Mouse (Mus musculus) midbrain, embryonic 16.5 days (tissue): Measurements from ENCODE around the gene Hnrnpa0. TPM values are rescaled to one million over a fixed set of nuclear protein-coding genes. Genes with fewer than 3 reads are reported as not detected.

Experiments used
- ATAC-seq: fragments of 200-750 bp; cut with Nextera tagmentation; 2 replicates; pipeline ENCODE4 v1.8.0; 2017; ENCODE audit warnings: moderate TSS enrichment
- H3K27ac ChIP-seq: fragments of 300-500 bp; sonication (generic); 2 replicates; pipeline ENCODE4 v1.5.1; 2014; ENCODE audit warnings: mild to moderate bottlenecking, low read length, mixed read lengths
- H3K27me3 ChIP-seq: fragments of 300-500 bp; sonication (generic); 2 replicates; pipeline ENCODE4 v1.6.1; 2014; ENCODE audit warnings: low read depth, low read length, mixed read lengths; ENCODE audit not compliant: control insufficient read depth, insufficient read depth
- H3K36me3 ChIP-seq: fragments of 300-500 bp; sonication (generic); 2 replicates; pipeline ENCODE4 v1.6.1; 2014; ENCODE audit warnings: mild to moderate bottlenecking, low read length, moderate library complexity, mixed read lengths; ENCODE audit not compliant: control insufficient read depth, insufficient read depth
- H3K4me1 ChIP-seq: fragments of 300-500 bp; sonication (generic); 2 replicates; pipeline ENCODE4 v1.6.1; 2014; ENCODE audit warnings: mild to moderate bottlenecking, low read length, mixed read lengths; ENCODE audit not compliant: control insufficient read depth, insufficient read depth
- H3K4me2 ChIP-seq: fragments of 300-500 bp; sonication (generic); 2 replicates; pipeline ENCODE4 v1.6.1; 2014; ENCODE audit warnings: mild to moderate bottlenecking, low read length, mixed read lengths
- H3K4me3 ChIP-seq: fragments of 300-500 bp; sonication (generic); 2 replicates; pipeline ENCODE4 v1.5.1; 2014; ENCODE audit warnings: low read depth, mild to moderate bottlenecking, low read length, moderate library complexity, mixed read lengths
- H3K9ac ChIP-seq: fragments of 300-500 bp; sonication (generic); 2 replicates; pipeline ENCODE4 v1.6.1; 2014; ENCODE audit warnings: low read depth, low read length, mixed read lengths
- H3K9me3 ChIP-seq: fragments of 300-500 bp; sonication (generic); replicated peaks from 2 replicates; pipeline ENCODE4 v1.6.1; 2014; ENCODE audit warnings: mild to moderate bottlenecking, low read length, mixed read lengths; ENCODE audit not compliant: control insufficient read depth, poor library complexity, severe bottlenecking
- WGBS: fragments of 180-500 bp; shearing (Covaris S2); extraction: QIAGEN DNeasy Blood & Tissue Kit; methylation state at CpG from one replicate; pipeline ENCODE4 v1.1.7; 2014; 5-methylcytosine and 5-hydroxymethylcytosine counted together
- polyA plus RNA-seq: library from polyadenylated mRNA; unstranded; fragments of >200 nt; fragmentation: Nextera tagmentation; extraction: Ambion mirVana; gene quantifications from 2 replicates; pipeline ENCODE4 v1.2.1, GENCODE M21; 2015

Hnrnpa0 gene
- polyA plus RNA-seq, 1 experiment from 2014 or later, result 46.5 TPM

DNA sequence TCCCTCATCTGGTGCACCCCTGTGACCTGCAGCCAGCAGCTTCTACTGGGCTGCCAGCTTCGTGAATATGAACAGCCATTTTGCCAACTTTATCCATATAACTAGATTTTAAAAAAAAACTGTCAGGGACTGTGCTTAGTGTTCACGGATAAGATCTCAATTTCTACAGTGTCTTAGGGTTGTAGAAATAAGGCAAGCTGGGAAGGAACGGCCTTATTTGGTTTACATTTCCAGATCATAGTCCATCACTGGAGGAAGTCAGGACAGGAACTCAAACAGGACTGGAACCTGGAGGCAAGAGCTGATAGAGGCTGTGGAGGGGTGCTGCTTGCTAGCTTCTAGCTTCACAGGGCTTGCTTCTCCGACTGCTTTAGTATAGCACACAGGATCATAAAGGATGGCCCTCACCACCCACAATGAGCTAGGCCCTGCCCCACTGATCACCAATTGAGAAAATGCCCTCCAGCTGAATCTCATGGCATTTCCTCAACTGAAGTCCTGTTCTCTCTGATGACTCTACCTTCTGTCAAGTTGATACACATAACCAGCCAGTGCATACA, 1.4 kb upstream of the Hnrnpa0 start:
- Histone ChIP-seq H3K27me3 (no peaks in the 10 kb centered on the region), H3K9ac (peak overlapping the region; percentile 98), H3K4me1 (peaks cover 19% of the 10 kb centered on the region), H3K9me3 (no peaks in the 10 kb centered on the region), H3K27ac (peak overlapping the region; percentile 100), H3K4me2 (peak overlapping the region; percentile 73), H3K36me3 (0 out of 2 replicates have a peak, but pooled peaks cover 2% of the 10 kb centered on the region), H3K4me3 (peak overlapping the region; percentile 95)
- WGBS, result 28% methylated on average over 4 of the region's 4 CpGs
- peak; percentile 2; the same call in 1 of the 2 replicates for ATAC-seq

DNA sequence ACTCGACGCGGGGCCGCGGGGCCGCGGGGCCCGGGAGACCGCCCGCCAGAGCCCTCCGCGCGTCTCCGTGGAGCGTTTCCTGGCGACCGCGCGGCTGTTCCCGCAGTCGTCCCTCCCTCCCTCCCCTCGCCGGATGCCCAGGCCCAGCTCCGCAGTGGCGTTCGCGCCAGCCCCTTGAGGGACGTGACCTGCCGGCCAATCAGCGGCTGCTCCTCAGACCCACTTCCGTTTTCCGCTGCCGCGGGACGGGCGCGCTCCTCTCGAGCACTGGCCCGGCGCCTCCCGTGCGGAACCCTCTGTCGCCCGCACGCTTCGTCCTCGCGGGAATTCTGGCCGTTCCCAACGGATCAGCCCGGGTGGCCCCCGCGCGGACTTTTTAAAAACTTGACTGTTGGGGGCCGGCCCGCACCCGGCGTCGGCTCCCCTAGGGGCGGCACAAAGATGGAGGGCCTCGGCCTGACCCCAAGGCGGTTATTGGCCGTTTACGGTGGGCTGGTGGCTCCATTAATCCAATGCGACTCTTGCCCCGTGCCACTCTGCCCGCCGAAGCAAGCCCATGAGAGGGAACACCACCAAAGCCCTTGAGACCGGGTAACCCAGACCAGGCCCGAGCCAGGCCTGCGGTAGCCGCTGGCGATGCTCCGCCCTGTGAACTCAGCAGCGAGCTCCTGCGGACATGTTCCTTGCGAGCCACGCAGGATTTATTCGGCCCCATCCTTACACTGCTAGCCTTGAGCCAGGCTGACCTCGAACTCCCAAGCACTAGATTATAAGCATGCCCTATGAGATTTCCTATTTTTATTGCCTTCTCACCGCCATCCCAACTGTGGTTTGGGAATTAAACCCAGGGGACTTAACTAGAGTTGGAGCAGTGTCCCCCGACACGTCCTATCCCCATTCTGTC, 664 bp upstream of the Hnrnpa0 start:
- Histone ChIP-seq H3K9ac (peak overlapping the region; percentile 98), H3K4me2 (peak overlapping the region; percentile 73), H3K9me3 (no peaks in the 10 kb centered on the region), H3K27me3 (no peaks in the 10 kb centered on the region), H3K36me3 (0 out of 2 replicates have a peak, but pooled peaks cover 2% of the 10 kb centered on the region), H3K4me3 (peak overlapping the region; percentile 95), H3K4me1 (peaks cover 24% of the 10 kb centered on the region), H3K27ac (peak overlapping the region; percentile 100)
- whole genome bisulfite sequencing, result under 1% methylated on average over 79 of the region's 83 CpGs
- ATAC-seq, result peak; percentile 98

DNA sequence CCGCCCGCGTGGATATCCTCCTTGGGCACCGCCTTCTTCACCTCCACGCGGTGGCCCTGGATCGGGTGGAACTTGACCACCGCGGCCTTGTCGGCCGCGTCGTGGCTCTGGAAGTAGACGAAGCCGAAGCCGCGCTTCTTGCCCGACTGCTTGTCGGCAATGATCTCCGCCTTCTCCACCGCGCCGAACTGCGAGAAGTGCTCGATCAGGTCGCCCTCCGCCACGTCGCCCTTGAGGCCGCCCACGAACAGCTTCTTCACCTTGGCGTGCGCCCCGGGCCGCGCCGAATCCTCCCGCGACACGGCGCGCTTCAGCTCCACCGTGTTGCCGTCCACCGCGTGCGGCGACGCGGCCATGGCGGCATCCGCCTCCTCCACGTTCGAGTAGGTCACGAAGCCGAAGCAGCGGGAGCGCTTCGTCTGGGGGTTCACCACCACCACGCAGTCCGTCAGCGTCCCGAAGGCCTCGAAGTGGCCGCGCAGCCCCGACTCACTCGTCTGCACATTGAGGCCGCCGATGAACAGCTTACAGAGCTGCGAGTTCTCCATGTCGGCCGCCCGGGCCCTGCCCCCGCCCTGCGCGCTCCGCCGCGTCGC, 492 bp downstream of the Hnrnpa0 start:
- Histone ChIP-seq H3K36me3 (0 out of 2 replicates have a peak, but pooled peaks cover 2% of the 10 kb centered on the region), H3K27ac (peak overlapping the region; percentile 100), H3K4me3 (peak overlapping the region; percentile 95), H3K9ac (peak overlapping the region; percentile 98), H3K27me3 (no peaks in the 10 kb centered on the region), H3K9me3 (no peaks in the 10 kb centered on the region), H3K4me2 (peak overlapping the region; percentile 85), H3K4me1 (peaks cover 27% of the 10 kb centered on the region)
- peak; percentile 57 for ATAC-seq
- 0% methylated on average over 75 of the region's 81 CpGs for WGBS

DNA sequence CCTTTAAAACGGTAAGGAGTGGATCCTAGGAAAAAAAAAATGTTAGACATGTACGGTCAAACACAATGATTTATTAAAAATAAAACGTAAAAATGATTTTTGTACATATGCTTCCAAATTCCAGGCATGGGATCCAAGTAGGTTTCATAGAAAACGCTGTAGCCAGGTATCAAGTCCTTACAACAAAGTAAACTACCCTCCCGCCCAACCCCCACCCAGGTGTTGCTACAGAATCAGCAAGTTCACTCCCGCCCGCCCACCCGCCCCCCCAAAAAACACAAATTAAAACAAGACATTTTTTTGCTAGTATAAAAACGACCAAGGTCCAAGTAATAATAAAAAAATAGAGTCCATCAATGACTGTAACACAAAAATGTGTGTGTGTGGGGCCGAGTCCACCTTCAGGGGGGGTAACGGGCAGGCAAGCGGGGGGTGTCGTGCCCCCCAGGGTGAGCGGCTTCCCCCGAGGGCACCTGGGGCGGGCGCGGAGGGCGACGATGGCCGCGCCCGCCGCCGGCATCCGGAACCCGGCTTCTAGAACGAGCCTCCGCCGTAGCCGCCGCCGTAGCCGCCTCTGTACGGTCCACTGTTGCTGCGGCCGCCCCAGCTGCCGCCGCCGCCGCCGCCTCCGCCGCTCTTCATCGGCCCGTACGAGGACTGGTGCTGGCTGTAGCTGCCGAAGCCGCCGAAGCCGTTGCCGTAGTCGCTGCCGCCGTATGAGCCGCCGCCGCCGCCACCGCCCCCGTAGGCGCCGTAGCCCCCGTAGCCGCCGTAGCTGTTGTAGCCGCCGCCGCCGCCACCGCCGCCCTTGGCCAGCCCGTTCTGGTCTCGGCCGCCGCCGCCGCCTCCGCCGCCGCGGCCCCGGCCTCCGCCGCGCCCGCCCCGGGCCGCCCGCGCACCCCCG, 1.2 kb downstream of the Hnrnpa0 start:
- peak overlapping the region; percentile 100 for H3K27ac ChIP-seq
- no peaks in the 10 kb centered on the region for H3K9me3 ChIP-seq
- ATAC-seq, result no peak
- H3K4me1 ChIP-seq, result peaks cover 27% of the 10 kb centered on the region
- no peaks in the 10 kb centered on the region for H3K27me3 ChIP-seq
- peak overlapping the region; percentile 95 for H3K4me3 ChIP-seq
- WGBS, result under 1% methylated on average over 40 of the region's 92 CpGs
- H3K9ac ChIP-seq, result peak overlapping the region; percentile 98
- peak overlapping the region; percentile 85 for H3K4me2 ChIP-seq
- 0 out of 2 replicates have a peak, but pooled peaks cover 2% of the 10 kb centered on the region for H3K36me3 ChIP-seq

DNA sequence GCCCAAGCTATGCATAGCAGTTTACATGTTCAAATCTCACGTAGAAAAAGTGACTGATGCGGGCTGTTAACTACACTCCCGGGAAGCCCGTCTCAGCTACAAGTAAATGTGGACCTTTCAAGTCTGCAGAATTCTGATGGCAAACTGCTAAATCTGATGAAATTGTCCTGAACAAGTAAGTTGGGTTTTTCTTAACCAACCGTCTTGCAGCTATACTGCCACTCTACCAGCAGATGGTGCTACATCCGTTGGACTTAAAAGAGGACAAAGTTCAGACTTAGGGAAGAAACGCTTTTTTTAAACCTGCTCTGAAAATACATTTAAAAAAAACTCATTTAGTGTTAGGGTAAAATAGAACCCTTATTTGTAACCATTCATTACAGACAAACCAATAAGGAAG, 2.2 kb downstream of the Hnrnpa0 start:
- Histone ChIP-seq H3K9me3 (no peaks in the 10 kb centered on the region), H3K27ac (no peak overlapping the region), H3K4me2 (peak overlapping the region; percentile 85), H3K9ac (peak overlapping the region; percentile 38; the same call in 1 of the 2 replicates), H3K4me1 (peaks cover 27% of the 10 kb centered on the region), H3K4me3 (peak overlapping the region; percentile 34), H3K36me3 (0 out of 2 replicates have a peak, but pooled peaks cover 2% of the 10 kb centered on the region), H3K27me3 (no peaks in the 10 kb centered on the region)
- 32% methylated on average over 7 of the region's 7 CpGs for WGBS
- ATAC-seq, result no peak

DNA sequence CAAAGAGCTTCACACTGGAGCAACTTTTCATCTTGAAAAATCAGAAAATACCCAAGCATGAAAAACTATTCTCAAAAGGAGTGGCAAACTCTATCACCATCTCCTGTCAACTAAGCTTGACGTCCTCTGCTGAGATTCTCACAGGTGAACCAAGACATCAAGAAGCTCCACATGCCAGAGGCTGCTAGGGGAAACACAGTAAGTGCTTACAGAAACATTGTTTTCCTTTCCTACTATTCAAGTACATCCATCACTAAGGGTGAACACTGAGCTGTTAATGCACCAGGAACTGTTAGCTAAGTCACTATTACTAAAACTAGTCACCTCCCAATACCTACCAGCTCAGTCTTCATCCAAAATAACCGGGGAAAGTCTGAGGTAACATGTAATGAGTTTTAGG, 3.4 kb downstream of the Hnrnpa0 start:
- H3K4me1 ChIP-seq, result peaks cover 27% of the 10 kb centered on the region
- H3K27ac ChIP-seq, result no peak overlapping the region
- H3K9ac ChIP-seq, result no peak overlapping the region
- ATAC-seq, result no peak
- no peaks in the 10 kb centered on the region for H3K9me3 ChIP-seq
- no peak overlapping the region for H3K4me3 ChIP-seq
- no peaks in the 10 kb centered on the region for H3K27me3 ChIP-seq
- WGBS, result 59% methylated on average over 2 of the region's 2 CpGs
- no peak overlapping the region for H3K4me2 ChIP-seq
- 0 out of 2 replicates have a peak, but pooled peaks cover 2% of the 10 kb centered on the region for H3K36me3 ChIP-seq

DNA sequence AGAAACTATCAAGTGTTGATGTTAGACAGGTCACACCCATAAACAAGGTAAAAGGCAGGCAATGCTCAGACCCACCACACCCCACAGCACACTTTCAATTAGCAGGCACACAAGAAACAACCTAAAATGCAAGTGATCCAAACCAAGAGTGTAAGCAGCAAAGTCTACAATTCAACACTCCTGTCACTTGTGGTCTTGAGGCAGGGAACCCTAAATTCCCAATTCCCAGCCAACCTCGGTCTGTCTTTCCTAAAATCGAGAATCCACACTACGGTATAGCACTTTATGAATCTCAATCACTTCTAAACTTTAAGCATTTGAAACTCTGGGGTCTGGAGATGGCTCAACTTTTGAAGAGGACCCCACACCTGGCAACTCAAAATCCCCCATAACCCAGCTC, 4.1 kb downstream of the Hnrnpa0 start:
- H3K4me1 ChIP-seq, result peaks cover 21% of the 10 kb centered on the region
- H3K9me3 ChIP-seq, result no peaks in the 10 kb centered on the region
- 89% methylated on average over 3 of the region's 3 CpGs for WGBS
- H3K27me3 ChIP-seq, result no peaks in the 10 kb centered on the region
- ATAC-seq, result no peak
- no peak overlapping the region for H3K4me3 ChIP-seq
- 0 out of 2 replicates have a peak, but pooled peaks cover 2% of the 10 kb centered on the region for H3K36me3 ChIP-seq
- no peak overlapping the region for H3K9ac ChIP-seq
- H3K4me2 ChIP-seq, result no peak overlapping the region
- no peak overlapping the region for H3K27ac ChIP-seq

DNA sequence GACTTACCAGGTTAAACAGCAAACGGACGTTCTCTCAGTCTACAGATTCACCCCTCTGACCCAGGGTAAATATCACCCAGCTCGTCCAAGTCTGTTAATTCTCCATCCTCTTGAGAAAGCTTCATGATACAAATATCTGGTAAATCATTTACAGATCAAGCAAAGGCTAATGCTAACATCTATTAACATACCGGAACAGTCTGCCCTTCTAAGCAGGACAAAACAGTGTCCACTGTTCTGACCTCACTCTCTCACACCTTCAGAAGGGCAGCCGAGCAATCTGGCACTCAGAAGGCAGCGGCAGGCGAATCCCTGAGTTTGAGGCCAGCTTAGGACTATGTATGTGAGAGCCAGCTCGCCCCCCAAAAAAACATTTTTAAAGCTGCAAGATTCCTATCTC, 5.0 kb downstream of the Hnrnpa0 start:
- Histone ChIP-seq H3K27me3 (no peaks in the 10 kb centered on the region), H3K4me3 (no peak overlapping the region), H3K9ac (no peak overlapping the region), H3K27ac (no peak overlapping the region), H3K4me1 (peaks cover 21% of the 10 kb centered on the region), H3K9me3 (no peaks in the 10 kb centered on the region), H3K36me3 (0 out of 2 replicates have a peak, but pooled peaks cover 2% of the 10 kb centered on the region), H3K4me2 (no peak overlapping the region)
- 69% methylated on average over 8 of the region's 8 CpGs for WGBS
- no peak for ATAC-seq
